Mouse (Mus musculus) hindbrain, embryonic 15.5 days (tissue): Measurements from ENCODE around the gene Rhoh. TPM values are rescaled to one million over a fixed set of nuclear protein-coding genes. Genes with fewer than 3 reads are reported as not detected.
A peak's percentile ranks its signal among the peaks of the same experiment; 100 is the strongest.

Source experiments
- ATAC-seq: fragments of 200-750 bp; cut with Nextera tagmentation; 2 replicates; pipeline ENCODE4 v1.8.0; 2017; ENCODE audit warnings: low read depth, moderate number of reproducible peaks, moderate TSS enrichment; ENCODE audit not compliant: low FRiP score
- H3K27ac ChIP-seq: fragments of 300-500 bp; sonication (generic); replicated peaks from 2 replicates; pipeline ENCODE4 v1.5.1; 2015; ENCODE audit warnings: mild to moderate bottlenecking, inconsistent platforms
- H3K27me3 ChIP-seq: fragments of 300-500 bp; sonication (generic); 2 replicates; pipeline ENCODE4 v1.6.1; 2015; ENCODE audit warnings: control low read depth, inconsistent platforms
- H3K36me3 ChIP-seq: fragments of 300-500 bp; sonication (generic); 2 replicates; pipeline ENCODE4 v1.6.1; 2015; ENCODE audit warnings: control low read depth, inconsistent platforms
- H3K4me1 ChIP-seq: fragments of 300-500 bp; sonication (generic); replicated peaks from 2 replicates; pipeline ENCODE4 v1.6.1; 2015; ENCODE audit warnings: control low read depth, inconsistent platforms
- H3K4me2 ChIP-seq: fragments of 300-500 bp; sonication (generic); 2 replicates; pipeline ENCODE4 v1.6.1; 2015; ENCODE audit warnings: moderate library complexity, mild to moderate bottlenecking, inconsistent platforms
- H3K4me3 ChIP-seq: fragments of 300-500 bp; sonication (generic); 2 replicates; pipeline ENCODE4 v1.5.1; 2015; ENCODE audit warnings: mild to moderate bottlenecking, inconsistent platforms
- H3K9ac ChIP-seq: fragments of 300-500 bp; sonication (generic); 2 replicates; pipeline ENCODE4 v1.6.1; 2015; ENCODE audit warnings: inconsistent platforms
- H3K9me3 ChIP-seq: fragments of 300-500 bp; sonication (generic); 2 replicates; pipeline ENCODE4 v1.6.1; 2016; ENCODE audit warnings: control low read depth, inconsistent platforms
- WGBS: fragments of 180-500 bp; shearing (Covaris S2); methylation state at CpG from one replicate; pipeline ENCODE4 v1.1.7; 2015; 5-methylcytosine and 5-hydroxymethylcytosine counted together
- polyA plus RNA-seq: library from polyadenylated mRNA; unstranded; fragments of >200 nt; fragmentation: Nextera tagmentation; extraction: Ambion mirVana; gene quantifications from 2 replicates; pipeline ENCODE4 v1.2.1, GENCODE M21; 2015

Rhoh gene
- polyA plus RNA-seq, 1 experiment from 2014 or later, result 0.60 TPM

DNA sequence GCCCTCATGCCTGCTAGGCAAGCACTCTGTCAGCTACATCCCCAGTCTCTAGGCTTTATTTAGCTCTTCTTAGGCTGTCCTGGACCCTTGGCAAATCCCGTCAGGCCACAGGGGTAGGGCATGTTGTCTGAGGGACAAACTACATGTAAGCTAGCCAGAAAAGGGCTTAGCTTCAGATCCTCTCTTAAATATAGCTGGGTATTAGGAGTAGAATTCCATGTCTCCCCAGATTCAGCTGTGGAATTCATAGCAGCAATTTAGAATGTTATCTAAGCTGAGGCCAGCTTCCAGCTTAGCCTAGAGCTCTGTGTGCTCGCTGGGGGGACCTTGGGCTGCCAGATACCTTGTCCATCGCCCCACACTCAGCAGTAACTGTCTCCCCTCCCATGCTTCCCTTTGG, 14.1 kb upstream of the Rhoh start:
- no peak for ATAC-seq
- no peaks in the 10 kb centered on the region for H3K9me3 ChIP-seq

DNA sequence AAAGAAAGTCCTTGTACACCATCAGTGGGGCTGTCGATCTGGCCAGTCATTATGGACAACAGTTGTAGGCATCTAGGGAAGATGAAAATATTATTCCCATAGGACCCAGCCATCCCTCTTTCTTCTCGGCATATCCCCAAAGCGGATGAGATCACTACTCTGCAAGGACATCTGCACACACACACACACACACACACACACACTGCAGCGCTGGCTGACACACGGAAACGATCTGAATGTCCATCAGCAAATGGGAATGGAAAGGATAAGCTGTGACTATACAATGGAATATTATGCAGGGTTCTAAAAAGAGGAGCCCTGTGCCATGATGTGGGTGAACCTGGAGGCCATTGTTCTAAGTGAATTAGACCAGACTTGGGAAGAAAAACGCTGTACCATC, 13.4 kb upstream of the Rhoh start:
- Histone ChIP-seq H3K36me3 (no peaks in the 10 kb centered on the region), H3K9me3 (no peaks in the 10 kb centered on the region), H3K27ac (no peak overlapping the region), H3K27me3 (no peaks in the 10 kb centered on the region), H3K4me2 (no peak overlapping the region), H3K4me3 (no peak overlapping the region), H3K9ac (no peak overlapping the region), H3K4me1 (no peaks in the 10 kb centered on the region)
- WGBS, result 85% methylated on average over 7 of the region's 7 CpGs
- ATAC-seq, result no peak

More for the DNA sequence above, 14.1 kb upstream of the Rhoh start:
- no peaks in the 10 kb centered on the region for H3K36me3 ChIP-seq
- H3K27ac ChIP-seq, result no peak overlapping the region
- no peak overlapping the region for H3K9ac ChIP-seq
- H3K27me3 ChIP-seq, result no peaks in the 10 kb centered on the region
- WGBS, result 84% methylated on average over 3 of the region's 3 CpGs
- no peak overlapping the region for H3K4me3 ChIP-seq
- no peaks in the 10 kb centered on the region for H3K4me1 ChIP-seq
- no peak overlapping the region for H3K4me2 ChIP-seq

DNA sequence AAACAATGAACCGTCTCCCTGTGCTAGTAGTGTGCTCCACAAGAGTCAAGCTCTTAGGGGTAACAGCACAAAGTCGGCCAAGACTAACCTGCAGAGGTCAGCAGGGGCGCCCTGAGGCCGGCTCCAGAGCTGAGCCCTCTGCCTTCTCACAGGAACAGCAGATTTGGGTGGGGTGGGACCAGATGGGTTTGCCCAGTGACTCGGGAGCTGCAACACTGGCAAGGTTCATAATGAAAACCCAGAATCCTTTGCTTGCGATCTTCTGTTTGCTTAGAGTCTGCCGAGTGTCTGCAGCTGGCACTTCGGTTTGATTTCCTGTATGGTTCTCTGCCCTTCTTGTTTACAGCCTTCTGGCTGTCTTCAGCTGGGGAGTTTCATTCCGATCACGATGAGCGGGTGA, 10.2 kb upstream of the Rhoh start:
- H3K27ac ChIP-seq, result no peak overlapping the region
- no peak overlapping the region for H3K4me3 ChIP-seq
- no peaks in the 10 kb centered on the region for H3K4me1 ChIP-seq
- H3K27me3 ChIP-seq, result no peaks in the 10 kb centered on the region
- ATAC-seq, result no peak
- H3K9me3 ChIP-seq, result no peaks in the 10 kb centered on the region
- 74% methylated on average over 11 of the region's 11 CpGs for WGBS
- no peak overlapping the region for H3K9ac ChIP-seq
- H3K36me3 ChIP-seq, result no peaks in the 10 kb centered on the region
- H3K4me2 ChIP-seq, result no peak overlapping the region

DNA sequence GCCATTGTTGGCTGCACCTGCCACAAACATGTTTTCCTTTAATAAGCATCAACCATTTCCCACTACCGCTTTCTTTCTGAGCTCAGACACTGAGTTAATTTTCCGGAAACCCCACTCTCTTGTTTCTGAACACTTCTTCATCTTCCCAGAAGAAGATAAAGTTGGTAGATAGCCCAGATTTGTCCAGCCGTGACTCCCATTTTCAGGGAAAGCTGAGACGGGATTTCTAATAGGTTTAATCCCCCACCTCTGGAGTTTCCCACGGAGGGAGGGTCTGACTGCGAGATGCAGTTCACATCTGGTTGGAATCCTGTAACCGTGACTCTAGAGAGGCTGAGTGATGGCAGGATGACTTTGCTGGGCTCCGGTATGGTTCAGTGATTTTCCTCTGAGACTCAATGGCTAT, 6.2 kb upstream of the Rhoh start:
- no peaks in the 10 kb centered on the region for H3K9me3 ChIP-seq
- H3K4me3 ChIP-seq, result no peak overlapping the region
- no peak overlapping the region for H3K27ac ChIP-seq
- 65% methylated on average over 8 of the region's 8 CpGs for WGBS
- no peak for ATAC-seq
- H3K9ac ChIP-seq, result no peak overlapping the region
- no peaks in the 10 kb centered on the region for H3K4me1 ChIP-seq
- no peak overlapping the region for H3K4me2 ChIP-seq
- H3K36me3 ChIP-seq, result no peaks in the 10 kb centered on the region
- H3K27me3 ChIP-seq, result no peaks in the 10 kb centered on the region

DNA sequence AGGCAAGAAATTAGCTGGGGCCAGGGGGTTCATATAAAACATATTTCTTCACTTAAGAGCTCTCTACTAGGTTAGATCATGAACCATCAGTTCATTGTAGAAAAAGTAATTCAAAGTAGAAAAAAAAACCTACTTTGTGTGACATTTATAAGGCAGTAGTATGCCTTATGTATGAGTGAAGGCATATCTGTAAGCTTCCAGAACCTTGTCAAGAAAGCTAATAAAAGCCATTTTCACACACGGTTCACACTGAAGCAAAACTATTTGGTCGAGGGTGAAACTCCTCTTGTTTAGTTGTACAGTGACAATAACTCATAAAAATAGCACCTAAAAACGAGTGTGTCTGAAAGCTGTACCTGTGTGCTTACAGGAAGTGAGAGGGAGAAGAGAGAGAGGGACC, 5.4 kb upstream of the Rhoh start:
- Histone ChIP-seq H3K27ac (no peak overlapping the region), H3K9me3 (no peaks in the 10 kb centered on the region), H3K9ac (no peak overlapping the region), H3K4me1 (no peaks in the 10 kb centered on the region), H3K4me3 (no peak overlapping the region), H3K27me3 (no peaks in the 10 kb centered on the region), H3K4me2 (no peak overlapping the region), H3K36me3 (no peaks in the 10 kb centered on the region)
- WGBS, result 72% methylated on average over 3 of the region's 3 CpGs
- ATAC-seq, result no peak

DNA sequence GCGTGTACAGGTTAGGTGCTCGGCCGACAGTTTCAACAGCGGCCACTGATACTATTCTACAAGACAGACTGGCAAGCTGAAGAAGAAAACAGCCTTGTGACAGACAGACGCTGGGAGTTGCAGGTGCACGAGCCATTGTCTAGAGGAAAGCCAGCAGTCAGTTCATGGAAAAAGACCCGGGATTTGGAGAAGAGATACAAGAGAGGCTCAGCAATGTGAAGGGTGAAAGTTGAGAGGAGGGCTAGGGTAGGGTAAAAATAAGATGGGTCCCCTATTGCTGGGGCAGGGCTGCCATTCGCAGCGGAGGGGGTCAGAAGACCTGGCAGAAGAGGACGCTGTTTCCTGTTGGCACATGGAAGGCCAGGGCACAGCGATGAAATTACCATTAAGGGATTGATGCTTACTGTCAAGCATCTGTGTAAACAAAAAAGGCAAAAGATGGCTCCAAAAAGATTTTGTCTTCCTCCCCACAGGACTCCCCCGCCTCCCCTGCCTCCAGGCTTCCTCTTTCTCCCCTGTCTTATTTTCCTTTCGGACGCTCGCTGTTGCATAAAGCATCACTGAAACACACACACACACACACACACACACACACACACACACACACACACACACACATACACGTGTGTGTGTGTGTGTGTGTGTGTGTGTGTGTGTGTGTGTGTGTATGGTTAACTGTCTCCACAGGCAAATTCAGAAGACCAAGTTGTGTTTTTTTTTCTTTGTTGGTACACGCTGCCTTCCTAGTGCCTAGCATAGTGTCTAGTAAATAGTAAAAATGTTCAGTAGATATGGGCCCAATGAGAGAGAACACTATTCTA, 4.2 kb upstream of the Rhoh start:
- Histone ChIP-seq H3K9ac (no peak overlapping the region), H3K27ac (no peak overlapping the region), H3K36me3 (no peaks in the 10 kb centered on the region), H3K27me3 (no peaks in the 10 kb centered on the region), H3K9me3 (no peaks in the 10 kb centered on the region), H3K4me3 (no peak overlapping the region), H3K4me1 (no peaks in the 10 kb centered on the region), H3K4me2 (no peak overlapping the region)
- WGBS, result 79% methylated on average over 16 of the region's 17 CpGs
- no peak for ATAC-seq

DNA sequence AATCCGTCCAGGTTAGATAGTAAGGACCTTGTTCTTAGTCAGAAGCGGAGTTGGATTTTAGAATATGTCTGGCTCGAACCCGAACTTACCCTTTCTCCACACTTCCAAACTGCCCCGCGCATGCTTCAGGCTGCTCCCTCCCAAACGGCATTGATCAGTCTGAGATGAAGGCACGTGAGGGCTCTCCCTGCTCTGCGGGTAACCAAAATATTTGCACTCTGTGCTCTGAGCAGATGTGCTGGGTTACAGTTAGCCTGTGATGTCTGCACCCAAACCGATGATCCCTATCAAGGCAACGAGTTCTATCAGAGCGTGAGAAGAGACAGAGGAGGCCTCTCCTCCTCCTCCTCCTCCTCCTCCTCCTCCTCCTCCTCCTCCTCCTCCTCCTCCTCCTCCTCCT, 3.1 kb upstream of the Rhoh start:
- H3K36me3 ChIP-seq, result no peaks in the 10 kb centered on the region
- WGBS, result 75% methylated on average over 12 of the region's 12 CpGs

DNA sequence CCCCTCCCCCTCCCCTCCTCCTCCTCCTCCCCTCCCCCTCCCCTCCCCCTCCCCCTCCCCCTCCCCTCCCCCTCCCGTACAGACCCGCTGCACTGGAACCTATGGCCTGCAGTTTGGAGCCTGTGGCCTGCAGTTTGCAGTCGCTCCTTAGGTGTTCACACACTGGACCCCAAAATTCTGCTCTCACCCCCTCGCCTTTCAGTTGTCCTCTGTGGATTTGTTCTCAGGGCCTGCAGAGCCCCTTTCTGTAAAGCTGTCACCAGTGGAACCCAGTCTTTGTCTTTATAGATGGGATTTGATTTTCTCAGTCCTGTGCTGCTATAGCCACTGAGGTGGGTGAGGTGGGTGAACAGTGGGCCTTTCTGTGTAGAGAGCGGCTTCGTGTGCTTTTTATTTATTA, 2.7 kb upstream of the Rhoh start:
- no peaks in the 10 kb centered on the region for H3K9me3 ChIP-seq
- no peak overlapping the region for H3K27ac ChIP-seq
- H3K9ac ChIP-seq, result no peak overlapping the region
- no peak overlapping the region for H3K4me2 ChIP-seq
- no peaks in the 10 kb centered on the region for H3K4me1 ChIP-seq
- no peak for ATAC-seq
- no peaks in the 10 kb centered on the region for H3K36me3 ChIP-seq
- H3K27me3 ChIP-seq, result no peaks in the 10 kb centered on the region
- WGBS, result 94% methylated on average over 4 of the region's 6 CpGs
- no peak overlapping the region for H3K4me3 ChIP-seq

More for the DNA sequence above, 3.1 kb upstream of the Rhoh start:
- ATAC-seq, result 0 out of 2 replicates have a peak, but pooled peaks have one; percentile 23
- no peaks in the 10 kb centered on the region for H3K27me3 ChIP-seq
- no peak overlapping the region for H3K27ac ChIP-seq
- H3K4me2 ChIP-seq, result no peak overlapping the region
- no peak overlapping the region for H3K9ac ChIP-seq
- H3K4me1 ChIP-seq, result no peaks in the 10 kb centered on the region
- H3K9me3 ChIP-seq, result no peaks in the 10 kb centered on the region
- no peak overlapping the region for H3K4me3 ChIP-seq

DNA sequence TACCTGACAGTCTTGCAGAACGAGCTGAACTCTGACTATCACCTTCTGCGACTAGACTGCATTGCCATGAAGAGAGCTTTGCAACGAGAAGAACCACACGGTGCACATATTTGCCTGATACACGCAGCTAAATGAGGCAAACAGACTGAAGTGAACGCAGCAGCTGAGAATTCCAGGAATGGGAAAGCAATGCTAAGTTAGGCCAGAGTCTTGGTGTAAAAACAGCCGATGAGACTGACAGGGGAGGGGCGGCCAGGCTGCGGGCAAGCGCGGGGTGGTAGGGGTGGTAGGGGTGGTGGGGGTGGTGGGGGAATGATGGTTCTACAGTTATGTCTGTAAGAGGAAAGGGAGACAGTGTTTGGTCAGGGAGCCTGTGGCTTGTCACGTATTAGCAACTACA, 2.1 kb upstream of the Rhoh start:
- H3K27me3 ChIP-seq, result no peaks in the 10 kb centered on the region
- H3K4me3 ChIP-seq, result no peak overlapping the region
- no peaks in the 10 kb centered on the region for H3K36me3 ChIP-seq
- H3K4me2 ChIP-seq, result no peak overlapping the region
- no peak overlapping the region for H3K27ac ChIP-seq
- no peak overlapping the region for H3K9ac ChIP-seq
- no peaks in the 10 kb centered on the region for H3K9me3 ChIP-seq
- H3K4me1 ChIP-seq, result no peaks in the 10 kb centered on the region
- WGBS, result 73% methylated on average over 12 of the region's 12 CpGs
- ATAC-seq, result no peak

DNA sequence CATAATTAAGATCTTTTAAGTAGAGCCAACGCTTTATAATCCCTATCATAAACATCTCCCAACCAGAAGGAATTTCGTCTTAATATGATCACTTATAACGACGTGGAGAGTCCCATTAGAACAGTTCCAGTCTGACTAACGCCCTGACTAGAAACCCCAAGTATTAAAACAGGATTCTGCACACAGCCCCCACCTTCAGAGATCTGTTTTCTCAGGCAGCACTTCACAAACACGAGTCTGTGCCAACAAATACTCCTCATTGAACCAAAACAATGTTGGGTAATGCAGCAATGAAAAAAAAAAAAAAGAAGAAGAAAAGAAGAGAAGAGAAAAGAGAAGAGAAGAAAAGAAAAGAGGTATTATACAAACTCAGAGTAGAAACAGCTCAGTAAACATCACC, 1.6 kb upstream of the Rhoh start:
- no peak overlapping the region for H3K4me3 ChIP-seq
- no peak for ATAC-seq

DNA sequence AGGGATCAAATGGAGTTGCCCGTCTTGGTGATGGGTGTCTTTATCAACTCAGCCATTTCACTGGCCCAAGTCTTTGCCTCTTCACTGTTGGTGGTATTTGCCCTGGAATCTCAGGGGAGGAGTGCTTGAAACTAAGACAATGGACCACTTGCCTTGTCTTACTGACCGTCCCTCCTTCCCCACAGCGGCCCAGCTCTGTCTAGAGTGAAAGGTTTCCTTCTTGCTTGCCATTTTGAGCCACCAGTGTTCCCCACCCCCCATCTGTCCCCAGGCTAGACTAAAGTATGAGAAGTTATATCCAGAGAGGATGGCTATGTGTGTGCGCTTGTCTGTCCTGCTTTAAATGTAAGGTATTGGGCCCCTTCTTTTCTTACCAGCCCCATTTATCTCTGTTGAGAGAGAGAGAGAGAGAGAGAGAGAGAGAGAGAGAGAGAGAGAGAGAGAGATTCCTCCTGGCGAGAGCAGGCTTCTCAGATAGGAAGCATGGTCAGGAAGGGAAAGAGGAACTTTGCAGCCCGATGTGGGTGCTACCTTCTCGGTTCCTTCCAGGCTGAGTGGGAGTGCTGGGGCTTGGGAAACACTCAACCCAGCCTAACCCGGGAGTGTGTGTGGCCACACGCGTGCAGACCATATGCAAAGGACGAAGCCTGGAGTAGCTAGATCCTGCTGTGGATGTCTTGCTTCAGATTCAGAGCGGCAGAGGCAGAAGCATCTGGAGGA, 572 bp upstream of the Rhoh start:
- no peaks in the 10 kb centered on the region for H3K27me3 ChIP-seq
- no peak overlapping the region for H3K27ac ChIP-seq
- no peaks in the 10 kb centered on the region for H3K9me3 ChIP-seq
- ATAC-seq, result no peak
- H3K4me2 ChIP-seq, result no peak overlapping the region
- no peaks in the 10 kb centered on the region for H3K4me1 ChIP-seq
- WGBS, result 67% methylated on average over 12 of the region's 12 CpGs
- no peaks in the 10 kb centered on the region for H3K36me3 ChIP-seq
- H3K9ac ChIP-seq, result no peak overlapping the region
- H3K4me3 ChIP-seq, result no peak overlapping the region

More for the DNA sequence above, 1.6 kb upstream of the Rhoh start:
- Histone ChIP-seq H3K4me2 (no peak overlapping the region), H3K27me3 (no peaks in the 10 kb centered on the region), H3K9me3 (no peaks in the 10 kb centered on the region), H3K9ac (no peak overlapping the region), H3K27ac (no peak overlapping the region), H3K4me1 (no peaks in the 10 kb centered on the region), H3K36me3 (no peaks in the 10 kb centered on the region)
- WGBS, result 62% methylated on average over 6 of the region's 6 CpGs

DNA sequence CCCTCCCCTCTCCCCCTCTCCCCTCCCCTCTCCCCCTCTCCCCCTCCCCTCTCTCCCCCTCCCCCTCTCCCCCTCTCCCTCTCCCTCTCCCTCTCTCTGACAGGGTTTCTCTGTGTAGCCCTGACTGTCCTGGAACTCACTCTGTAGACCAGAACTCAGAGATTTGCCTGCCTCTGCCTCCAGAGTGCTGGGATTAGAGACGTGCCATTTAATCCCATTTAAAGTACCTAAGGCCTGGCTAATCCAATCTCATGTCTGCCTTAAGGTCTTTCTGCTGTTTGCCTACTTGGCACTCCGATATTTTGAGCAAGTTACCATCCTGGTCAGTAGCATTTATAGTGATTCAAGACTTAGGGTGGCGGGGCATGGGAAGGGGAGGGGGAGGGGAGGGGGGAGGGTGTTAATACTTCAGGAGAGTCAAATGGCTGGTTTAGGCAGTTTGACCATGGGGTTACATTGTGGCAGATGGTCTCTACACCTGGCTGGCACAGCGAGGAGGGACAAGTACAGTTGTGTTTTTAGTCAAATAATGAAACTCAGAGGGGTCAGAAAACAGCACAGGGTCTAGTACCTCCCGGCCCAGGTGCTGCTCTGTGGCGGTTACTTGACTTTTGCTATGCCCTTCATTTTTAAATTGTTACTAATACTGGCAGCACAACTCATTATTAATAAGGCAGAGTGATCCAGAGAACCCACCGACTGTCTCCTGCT, 1.4 kb downstream of the Rhoh start:
- no peak for ATAC-seq
- no peaks in the 10 kb centered on the region for H3K4me1 ChIP-seq
- no peak overlapping the region for H3K4me2 ChIP-seq
- H3K9ac ChIP-seq, result no peak overlapping the region
- no peak overlapping the region for H3K4me3 ChIP-seq
- no peaks in the 10 kb centered on the region for H3K36me3 ChIP-seq
- H3K27ac ChIP-seq, result no peak overlapping the region
- H3K27me3 ChIP-seq, result no peaks in the 10 kb centered on the region
- H3K9me3 ChIP-seq, result no peaks in the 10 kb centered on the region
- WGBS, result 96% methylated on average over 7 of the region's 7 CpGs
